Mouse (Mus musculus): ENCODE results near the gene Cxcl16. TPM values are rescaled to one million over a fixed set of nuclear protein-coding genes. Genes with fewer than 3 reads are reported as not detected.

Gene Cxcl16
- polyA plus RNA-seq, 1 experiment: 92.8 TPM

DNA sequence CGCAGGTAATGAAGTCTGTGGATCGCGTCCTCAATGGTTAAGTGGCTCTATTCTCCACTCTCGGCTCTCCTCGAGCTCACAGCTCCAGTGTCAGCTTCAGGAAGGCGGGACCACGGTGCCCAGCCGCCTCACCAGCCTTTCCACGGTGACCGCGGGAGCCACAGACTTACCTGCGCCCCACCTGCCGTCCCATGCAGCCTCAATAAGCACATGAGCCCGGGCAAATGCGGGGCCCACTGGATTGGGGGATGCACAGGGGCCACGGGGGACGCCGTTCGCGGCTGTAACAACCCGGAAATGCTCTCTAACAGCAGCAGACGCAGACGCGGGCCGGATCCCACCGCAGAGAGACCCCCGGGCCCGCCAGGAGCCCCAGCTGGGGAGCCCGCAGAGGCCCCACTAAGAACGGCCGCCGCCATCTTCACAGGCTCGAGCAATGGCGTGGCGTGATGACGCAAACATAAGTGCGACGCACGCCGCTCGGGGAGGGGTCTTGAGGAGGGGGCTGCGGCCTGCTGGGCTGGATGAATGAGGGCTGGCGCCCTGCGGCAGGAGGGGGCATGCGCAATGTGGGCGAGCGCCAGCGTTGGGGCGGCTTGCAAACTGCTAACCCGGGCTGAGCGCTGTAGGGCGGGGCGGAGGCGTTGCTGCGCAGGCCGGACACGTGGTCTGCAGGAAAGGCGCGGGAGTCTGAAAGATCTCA is 50.0 kb downstream of the Cxcl16 start, which contains the start of gene Pelp1:
Gene Pelp1 (minus strand): TSS at position 438 of the 703 bp plus-strand sequence.
- H3K27me3 ChIP-seq (ENCODE audit: control insufficient read depth, insufficient read depth, low read length): no peaks in the 10 kb centered on the region
- peak; percentile 71 for TF ChIP-seq POLR2A (IDR thresholded peaks at IDR 0.05; ENCODE audit: control insufficient read depth, extremely low read depth, insufficient read depth, low read length, poor library complexity)
- TF ChIP-seq CTCF (IDR thresholded peaks at IDR 0.05; ENCODE audit: borderline replicate concordance, control insufficient read depth, extremely low read depth, insufficient read depth, low read length, poor library complexity): peak; percentile 43; the same call in 1 of the 2 replicates
- under 1% methylated on average over 59 of the region's 59 CpGs for WGBS
- H3K4me3 ChIP-seq (ENCODE audit: control insufficient read depth, insufficient read depth, low read length): peak within 1 kb of the TSS; percentile 57
- H3K27ac ChIP-seq (ENCODE audit: control insufficient read depth, insufficient read depth, low read length): no peak within 1 kb of the TSS
- DNase-seq: peak; percentile 91
- H3K4me1 ChIP-seq (replicated peaks; ENCODE audit: control insufficient read depth, insufficient read depth, low read length): peaks cover 10% of the 10 kb centered on the region
- H3K36me3 ChIP-seq (ENCODE audit: control insufficient read depth, insufficient read depth, low read length): peaks cover 4% of the 10 kb centered on the region; the same call in 1 of the 2 replicates

Other genes starting within 250 kb of the Cxcl16 start
- 4.5 and 5.3 TPM in 2 replicates for gene Slc16a11, start 247.2 kb downstream of the Cxcl16 start, polyA plus RNA-seq (2012; rRNA removed)
- gene Slc16a13, start 238.9 kb downstream of the Cxcl16 start, polyA plus RNA-seq (2012; rRNA removed): 2.9 and 6.1 TPM in 2 replicates
- gene Bcl6b, start 230.2 kb downstream of the Cxcl16 start, polyA plus RNA-seq (2012; rRNA removed): 0.97 and 1.6 TPM in 2 replicates
- 150 and 153 TPM in 2 replicates for gene 0610010K14Rik, start 222.1 kb downstream of the Cxcl16 start, polyA plus RNA-seq (2012; rRNA removed)
- gene Gm21988, start 220.2 kb downstream of the Cxcl16 start, polyA plus RNA-seq (2012; rRNA removed): 11.1 and 11.6 TPM in 2 replicates
- 173 and 186 TPM in 2 replicates for gene Rnasek, start 220.1 kb downstream of the Cxcl16 start, polyA plus RNA-seq (2012; rRNA removed)
- gene Alox12, start 204.6 kb downstream of the Cxcl16 start, polyA plus RNA-seq (2012; rRNA removed): 0.68 and 1.2 TPM in 2 replicates
- gene Alox12e, start 137.4 kb downstream of the Cxcl16 start, polyA plus RNA-seq (2012; rRNA removed): 38.5 and 44.2 TPM in 2 replicates
- gene Alox15, start 108.0 kb downstream of the Cxcl16 start, polyA plus RNA-seq (2012; rRNA removed): 10.3 and 14.5 TPM in 2 replicates
- gene Pelp1, start 50.0 kb downstream of the Cxcl16 start, polyA plus RNA-seq (2012; rRNA removed): 33.0 and 40.4 TPM in 2 replicates
- 213 and 220 TPM in 2 replicates for gene Arrb2, start 27.3 kb downstream of the Cxcl16 start, polyA plus RNA-seq (2012; rRNA removed)
- 29.1 and 34.8 TPM in 2 replicates for gene Med11, start 8.1 kb downstream of the Cxcl16 start, polyA plus RNA-seq (2012; rRNA removed)
- gene Zmynd15, start 551 bp downstream of the Cxcl16 start, polyA plus RNA-seq (2012; rRNA removed): 27.0 and 31.2 TPM in 2 replicates
- gene Tm4sf5, start 45.3 kb upstream of the Cxcl16 start, polyA plus RNA-seq (2012; rRNA removed): 7.0 and 8.0 TPM in 2 replicates
- gene Vmo1, start 54.6 kb upstream of the Cxcl16 start, polyA plus RNA-seq (2012; rRNA removed): 5.3 and 7.2 TPM in 2 replicates
- 0.22 and 0.50 TPM in 2 replicates for gene Gltpd2, start 59.2 kb upstream of the Cxcl16 start, polyA plus RNA-seq (2012; rRNA removed)
- gene Psmb6, start 65.4 kb upstream of the Cxcl16 start, polyA plus RNA-seq (2012; rRNA removed): 387 and 460 TPM in 2 replicates
- not detected in 2 replicates for gene Gm40193, start 73.0 kb upstream of the Cxcl16 start, polyA plus RNA-seq (2012; rRNA removed)
- 12.8 and 16.1 TPM in 2 replicates for gene Pld2, start 80.1 kb upstream of the Cxcl16 start, polyA plus RNA-seq (2012; rRNA removed)
- 151 and 172 TPM in 2 replicates for gene Mink1, start 102.9 kb upstream of the Cxcl16 start, polyA plus RNA-seq (2012; rRNA removed)
- 0.15 TPM in 1 of 2 replicates, not detected in the other for gene 4930544D05Rik, start 155.9 kb upstream of the Cxcl16 start, polyA plus RNA-seq (2012; rRNA removed)
- 0.53 and 1.1 TPM in 2 replicates for gene Chrne, start 159.2 kb upstream of the Cxcl16 start, polyA plus RNA-seq (2012; rRNA removed)
- gene Gp1ba, start 179.1 kb upstream of the Cxcl16 start, polyA plus RNA-seq (2012; rRNA removed): 0.04 TPM in 2 replicates
- gene Rnf167, start 187.3 kb upstream of the Cxcl16 start, polyA plus RNA-seq (2012; rRNA removed): 285 and 346 TPM in 2 replicates
- gene Slc25a11, start 187.5 kb upstream of the Cxcl16 start, polyA plus RNA-seq (2012; rRNA removed): 132 and 162 TPM in 2 replicates
- 3,213 and 4,498 TPM in 2 replicates for gene Pfn1, start 194.7 kb upstream of the Cxcl16 start, polyA plus RNA-seq (2012; rRNA removed)
- gene Eno3, start 197.2 kb upstream of the Cxcl16 start, polyA plus RNA-seq (2012; rRNA removed): 25.3 and 75.8 TPM in 2 replicates
- 27.5 and 32.2 TPM in 2 replicates for gene Spag7, start 209.4 kb upstream of the Cxcl16 start, polyA plus RNA-seq (2012; rRNA removed)
- gene Camta2, start 228.1 kb upstream of the Cxcl16 start, polyA plus RNA-seq (2012; rRNA removed): 38.4 and 42.7 TPM in 2 replicates
- 1.1 and 1.9 TPM in 2 replicates for gene Inca1, start 240.2 kb upstream of the Cxcl16 start, polyA plus RNA-seq (2012; rRNA removed)
- 25.5 and 32.1 TPM in 2 replicates for gene Kif1c, start 240.6 kb upstream of the Cxcl16 start, polyA plus RNA-seq (2012; rRNA removed)

Data from thymus, adult 2 months (tissue).